11 mouse cellular contexts compared by ENCODE assay signal in genomic region chr19:55914614-55915211, GRCm38 (mm10).
DNase-seq lines count a peak whose midpoint lies in the region; ATAC-seq and TF ChIP-seq lines count a peak whose summit lies in the region.
"Had no signal": no experiment of that assay in that cellular context is flagged by ENCODE, and none has a peak within 500 bp of the region (broad histone marks: within the 10 kb centered on the region; RNA-seq: fewer than 3 reads in every experiment).

No protein-coding gene starts in this region.

- ATAC-seq in hindbrain, embryonic 16.5 days: 0 out of 2 replicates have a peak, but pooled peaks have one; percentile 14
- no peak for ATAC-seq in hindbrain, embryonic 11.5 days (ENCODE audit: low FRiP score)
- ATAC-seq in CD4-positive, CD25-positive, alpha-beta regulatory T cell, adult 4 months: peak; percentile 39
- peak; percentile 39 for ATAC-seq in forebrain, embryonic 16.5 days
- ATAC-seq in midbrain, postnatal 0 days (ENCODE audit: low FRiP score): peak; percentile 58
- ATAC-seq in intestine, postnatal 0 days: no peak
- ATAC-seq: liver, postnatal 0 days had no signal

- H3K4me2 ChIP-seq in hindbrain, embryonic 16.5 days (ENCODE audit: low read length): no peak overlapping the region
- H3K4me2 ChIP-seq in hindbrain, embryonic 11.5 days (replicated peaks; ENCODE audit: low read depth, low read length): no peak overlapping the region
- H3K4me2 ChIP-seq in forebrain, embryonic 16.5 days (ENCODE audit: low read length): peak overlapping the region; percentile 9; the same call in 1 of the 2 replicates
- no peak overlapping the region for H3K4me2 ChIP-seq in midbrain, postnatal 0 days (ENCODE audit: low read depth, low read length, poor library complexity, severe bottlenecking)
- no peak overlapping the region for H3K4me2 ChIP-seq in intestine, postnatal 0 days (replicated peaks; ENCODE audit: low read depth)
- H3K4me2 ChIP-seq: heart, embryonic 15.5 days; neural tube, embryonic 13.5 days had no signal

- no peaks in the 10 kb centered on the region for H3K9me3 ChIP-seq in hindbrain, embryonic 16.5 days (ENCODE audit: control insufficient read depth, low read length)
- H3K9me3 ChIP-seq in hindbrain, embryonic 11.5 days (ENCODE audit: control insufficient read depth, low read length): no peaks in the 10 kb centered on the region
- H3K9me3 ChIP-seq in forebrain, embryonic 16.5 days (ENCODE audit: control insufficient read depth, low read length): no peaks in the 10 kb centered on the region
- H3K9me3 ChIP-seq in midbrain, postnatal 0 days (ENCODE audit: low read length): no peaks in the 10 kb centered on the region
- H3K9me3 ChIP-seq in intestine, postnatal 0 days (ENCODE audit: control insufficient read depth): no peaks in the 10 kb centered on the region
- H3K9me3 ChIP-seq: heart, embryonic 15.5 days; neural tube, embryonic 13.5 days had no signal

- H3K4me3 ChIP-seq in hindbrain, embryonic 16.5 days (ENCODE audit: low read length): no peak overlapping the region
- H3K4me3 ChIP-seq in hindbrain, embryonic 11.5 days (ENCODE audit: low read depth, low read length): no peak overlapping the region
- no peak overlapping the region for H3K4me3 ChIP-seq in forebrain, embryonic 16.5 days (replicated peaks; ENCODE audit: low read length)
- H3K4me3 ChIP-seq in midbrain, postnatal 0 days (ENCODE audit: low read depth, low read length): no peak overlapping the region
- H3K4me3 ChIP-seq in intestine, postnatal 0 days (ENCODE audit: low read depth, low read length): no peak overlapping the region
- H3K4me3 ChIP-seq: heart, embryonic 15.5 days; neural tube, embryonic 13.5 days had no signal

- TF ChIP-seq CTCF in midbrain, postnatal 0 days (IDR thresholded peaks at IDR 0.05): no peak
- no peak for TF ChIP-seq CTCF in intestine, postnatal 0 days (IDR thresholded peaks at IDR 0.05; ENCODE audit: low read depth)

- no peak for DNase-seq in hindbrain, embryonic 11.5 days (ENCODE audit: low spot score)
- DNase-seq in midbrain, postnatal 0 days (ENCODE audit: low spot score): no peak
- DNase-seq in ovary, adult 18-20 months (ENCODE audit: low spot score): no peak
- DNase-seq in right cerebral cortex, postnatal 14 days: no peak
- DNase-seq: liver, postnatal 0 days had no signal

- no peak overlapping the region for H3K9ac ChIP-seq in hindbrain, embryonic 16.5 days (ENCODE audit: low read depth, low read length)
- H3K9ac ChIP-seq in hindbrain, embryonic 11.5 days (ENCODE audit: low read depth, low read length): no peak overlapping the region
- no peak overlapping the region for H3K9ac ChIP-seq in forebrain, embryonic 16.5 days (replicated peaks; ENCODE audit: low read depth, low read length)
- no peak overlapping the region for H3K9ac ChIP-seq in midbrain, postnatal 0 days (replicated peaks; ENCODE audit: low read length, poor library complexity, severe bottlenecking)
- H3K9ac ChIP-seq in intestine, postnatal 0 days (ENCODE audit: low read depth, low read length): no peak overlapping the region
- H3K9ac ChIP-seq: heart, embryonic 15.5 days; liver, postnatal 0 days; neural tube, embryonic 13.5 days had no signal

- no peaks in the 10 kb centered on the region for H3K36me3 ChIP-seq in hindbrain, embryonic 16.5 days (ENCODE audit: control insufficient read depth, insufficient read depth, low read length)
- peaks cover 5% of the 10 kb centered on the region; the same call in 1 of the 2 replicates for H3K36me3 ChIP-seq in hindbrain, embryonic 11.5 days (ENCODE audit: control insufficient read depth, insufficient read depth, low read length)
- no peaks in the 10 kb centered on the region for H3K36me3 ChIP-seq in forebrain, embryonic 16.5 days (ENCODE audit: control insufficient read depth, insufficient read depth)
- peaks cover 14% of the 10 kb centered on the region for H3K36me3 ChIP-seq in midbrain, postnatal 0 days (ENCODE audit: insufficient read depth, low read length)
- H3K36me3 ChIP-seq in intestine, postnatal 0 days (ENCODE audit: control insufficient read depth, insufficient read depth): peaks cover 57% of the 10 kb centered on the region

- H3K27ac ChIP-seq in hindbrain, embryonic 16.5 days (ENCODE audit: low read depth, low read length): no peak overlapping the region
- H3K27ac ChIP-seq in hindbrain, embryonic 11.5 days (ENCODE audit: low read depth, low read length): no peak overlapping the region
- H3K27ac ChIP-seq in forebrain, embryonic 16.5 days (ENCODE audit: low read length): no peak overlapping the region
- H3K27ac ChIP-seq in midbrain, postnatal 0 days (ENCODE audit: low read depth, low read length): peak overlapping the region; percentile 72
- no peak overlapping the region for H3K27ac ChIP-seq in intestine, postnatal 0 days (ENCODE audit: low read depth, low read length)
- H3K27ac ChIP-seq: heart, embryonic 15.5 days; neural tube, embryonic 13.5 days had no signal

- H3K27me3 ChIP-seq in hindbrain, embryonic 16.5 days (replicated peaks; ENCODE audit: control insufficient read depth, insufficient read depth, low read length): no peaks in the 10 kb centered on the region
- no peaks in the 10 kb centered on the region for H3K27me3 ChIP-seq in hindbrain, embryonic 11.5 days (ENCODE audit: control insufficient read depth, insufficient read depth, low read length)
- H3K27me3 ChIP-seq in forebrain, embryonic 16.5 days (replicated peaks; ENCODE audit: control insufficient read depth, insufficient read depth, low read length): peaks cover 15% of the 10 kb centered on the region
- no peaks in the 10 kb centered on the region for H3K27me3 ChIP-seq in midbrain, postnatal 0 days (ENCODE audit: insufficient read depth, low read length)
- H3K27me3 ChIP-seq in intestine, postnatal 0 days (replicated peaks; ENCODE audit: control insufficient read depth, insufficient read depth, low read length): no peaks in the 10 kb centered on the region
- H3K27me3 ChIP-seq: heart, embryonic 15.5 days had no signal

- WGBS in hindbrain, embryonic 16.5 days: 48% methylated on average over 20 of the region's 20 CpGs
- 84% methylated on average over 20 of the region's 20 CpGs for WGBS in hindbrain, embryonic 11.5 days
- 22% methylated on average over 20 of the region's 20 CpGs for WGBS in forebrain, embryonic 16.5 days
- 34% methylated on average over 20 of the region's 20 CpGs for WGBS in midbrain, postnatal 0 days
- 73% methylated on average over 20 of the region's 20 CpGs for WGBS in intestine, postnatal 0 days

- H3K4me1 ChIP-seq in hindbrain, embryonic 16.5 days (ENCODE audit: control insufficient read depth, insufficient read depth, low read depth, low read length): no peaks in the 10 kb centered on the region; the same call in 1 of the 2 replicates
- no peaks in the 10 kb centered on the region for H3K4me1 ChIP-seq in hindbrain, embryonic 11.5 days (replicated peaks; ENCODE audit: control insufficient read depth, insufficient read depth, low read length)
- peaks cover 25% of the 10 kb centered on the region for H3K4me1 ChIP-seq in forebrain, embryonic 16.5 days (replicated peaks; ENCODE audit: control insufficient read depth, insufficient read depth, low read length)
- H3K4me1 ChIP-seq in midbrain, postnatal 0 days (ENCODE audit: insufficient read depth, low read length): 0 out of 2 replicates have a peak, but pooled peaks cover 3% of the 10 kb centered on the region
- H3K4me1 ChIP-seq in intestine, postnatal 0 days (replicated peaks; ENCODE audit: control insufficient read depth, insufficient read depth, low read length): no peaks in the 10 kb centered on the region
- H3K4me1 ChIP-seq: heart, embryonic 15.5 days had no signal

Comparison
In these comparisons a context has a peak if more than half of its experiments do, and no peak if none do; other contexts are left out.
1. ATAC-seq: peak in hindbrain, embryonic 16.5 days (single experiment), CD4-positive, CD25-positive, alpha-beta regulatory T cell, adult 4 months (single experiment), forebrain, embryonic 16.5 days (single experiment) and midbrain, postnatal 0 days (single experiment); none in hindbrain, embryonic 11.5 days (single experiment) and intestine, postnatal 0 days (single experiment).